Mouse (Mus musculus): Measurements from ENCODE around the gene Ctrb1. TPM values are rescaled to one million over a fixed set of nuclear protein-coding genes. Genes with fewer than 3 reads are reported as not detected.

Ctrb1 gene
- 0.05 and 1.7 TPM in 2 replicates for polyA plus RNA-seq (2012; rRNA removed)

GRCm38 (mm10) chr8:111690960-111691445 is at the start of gene Ctrb1:
Gene Ctrb1 (minus strand): TSS chr8:111691010.

DNA sequence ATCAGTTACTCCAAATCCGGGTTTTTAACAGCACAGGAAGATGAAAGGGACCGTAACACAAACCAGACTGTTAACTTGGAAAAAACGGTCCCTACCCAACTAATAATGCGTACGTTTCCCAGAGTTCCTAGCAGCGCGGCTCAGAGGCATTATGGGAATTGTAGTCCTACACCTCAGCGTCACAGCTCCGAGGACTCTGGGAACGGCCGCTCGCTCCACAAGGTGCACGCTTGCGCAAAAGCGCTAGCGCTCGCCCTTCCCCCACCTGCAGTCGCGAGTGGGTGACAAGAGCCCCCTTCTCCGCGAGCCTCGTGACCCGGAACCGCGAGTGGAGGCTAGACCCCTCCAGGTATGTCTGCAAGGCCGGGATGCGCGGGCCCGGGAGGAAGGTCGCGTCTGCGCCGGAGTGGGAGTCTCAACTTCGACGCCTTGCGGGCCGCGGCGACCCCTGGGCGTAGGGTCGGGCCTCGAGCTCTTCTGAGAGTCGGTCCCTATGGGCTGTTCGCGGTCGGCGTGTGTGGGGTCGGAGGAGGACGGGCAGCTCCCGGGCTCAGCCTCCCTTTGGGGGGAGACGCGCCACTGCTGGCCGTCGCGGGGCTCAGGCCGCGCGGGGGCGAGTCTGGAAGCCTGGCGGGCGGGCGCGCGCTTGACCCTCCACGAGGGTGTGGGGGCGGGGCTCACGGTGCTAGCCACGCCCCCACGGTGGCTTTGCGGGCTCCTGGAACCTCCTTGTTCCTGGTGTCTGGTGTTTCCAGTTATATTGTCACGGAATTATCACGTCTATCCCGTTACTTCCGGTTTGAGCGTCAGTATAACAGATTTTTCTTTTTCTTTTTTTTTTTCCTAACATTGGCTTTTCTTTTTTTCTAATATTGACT is 47.3 kb downstream of the Ctrb1 start, which contains the start of gene Zfp1:
Gene Zfp1, plus strand, starts transcription at position 138 of the 878 bp plus-strand sequence.

Other genes with a start within 250 kb of the Ctrb1 start
- 2.7 and 2.8 TPM in 2 replicates for gene Wdr59, start 168.9 kb downstream of the Ctrb1 start, polyA plus RNA-seq (2012; rRNA removed)
- 11.3 and 12.5 TPM in 2 replicates for gene Znrf1, start 154.9 kb downstream of the Ctrb1 start, polyA plus RNA-seq (2012; rRNA removed)
- 0.13 and 0.15 TPM in 2 replicates for gene Ldhd, start 60.6 kb downstream of the Ctrb1 start, polyA plus RNA-seq (2012; rRNA removed)
- gene Zfp1, start 47.6 kb downstream of the Ctrb1 start, polyA plus RNA-seq (2012; rRNA removed): 3.7 and 4.2 TPM in 2 replicates
- gene Bcar1, start 52.8 kb upstream of the Ctrb1 start, polyA plus RNA-seq (2012; rRNA removed): 5.1 and 5.6 TPM in 2 replicates
- 60.8 and 65.0 TPM in 2 replicates for gene Cfdp1, start 163.3 kb upstream of the Ctrb1 start, polyA plus RNA-seq (2012; rRNA removed)
- gene Tmem170, start 185.7 kb upstream of the Ctrb1 start, polyA plus RNA-seq (2012; rRNA removed): 2.4 and 2.8 TPM in 2 replicates
- gene Chst5, start 219.4 kb upstream of the Ctrb1 start, polyA plus RNA-seq (2012; rRNA removed): 0.06 TPM in 1 of 2 replicates, not detected in the other
- gene Tmem231, start 242.9 kb upstream of the Ctrb1 start, polyA plus RNA-seq (2012; rRNA removed): 1.3 and 1.5 TPM in 2 replicates
- 48.9 and 58.8 TPM in 2 replicates for gene Gabarapl2, start 249.7 kb upstream of the Ctrb1 start, polyA plus RNA-seq (2012; rRNA removed)